Mouse (Mus musculus): Measurements from ENCODE around the gene Tubb4a.

The Tubb4a gene

DNA sequence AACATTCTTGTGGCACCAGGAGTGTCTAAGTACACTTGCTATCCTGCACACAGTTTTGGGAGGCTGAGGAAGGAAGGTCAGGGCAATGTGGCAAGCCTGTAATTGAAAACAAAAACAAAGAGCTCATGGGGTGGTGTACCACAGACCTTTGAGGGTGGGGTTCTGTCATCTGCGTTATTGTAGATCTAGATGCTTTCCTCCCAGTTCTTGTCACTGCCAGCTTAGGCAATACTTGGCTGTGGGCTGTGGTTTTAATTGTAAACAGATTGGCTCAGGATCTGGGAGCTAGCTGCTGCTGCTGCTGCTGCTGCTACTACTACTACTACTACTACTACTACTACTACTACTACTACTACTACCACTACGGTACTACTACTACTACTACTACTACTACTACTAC is 14.7 kb upstream of the Tubb4a start:
- no peak for DNase-seq (ENCODE audit: low spot score in 2 of 2)

- no peak for DNase-seq (ENCODE audit: low spot score in 2 of 2)
These were observed 12.2 kb upstream of the Tubb4a start for GRCm38 (mm10) chr17:57099629-57100325.

GRCm38 (mm10) chr17:57098321-57098720 is 10.7 kb upstream of the Tubb4a start:
- no peak for DNase-seq (ENCODE audit: low spot score in 2 of 2)

- peak; percentile 71 to 83 for DNase-seq (ENCODE audit: low spot score in 2 of 2)
These were observed 9.0 kb upstream of the Tubb4a start for GRCm38 (mm10) chr17:57096623-57096920.

- peak; percentile 42 to 46 for DNase-seq (ENCODE audit: low spot score in 2 of 2)
These were observed 8.5 kb upstream of the Tubb4a start for GRCm38 (mm10) chr17:57095855-57096622.

DNA sequence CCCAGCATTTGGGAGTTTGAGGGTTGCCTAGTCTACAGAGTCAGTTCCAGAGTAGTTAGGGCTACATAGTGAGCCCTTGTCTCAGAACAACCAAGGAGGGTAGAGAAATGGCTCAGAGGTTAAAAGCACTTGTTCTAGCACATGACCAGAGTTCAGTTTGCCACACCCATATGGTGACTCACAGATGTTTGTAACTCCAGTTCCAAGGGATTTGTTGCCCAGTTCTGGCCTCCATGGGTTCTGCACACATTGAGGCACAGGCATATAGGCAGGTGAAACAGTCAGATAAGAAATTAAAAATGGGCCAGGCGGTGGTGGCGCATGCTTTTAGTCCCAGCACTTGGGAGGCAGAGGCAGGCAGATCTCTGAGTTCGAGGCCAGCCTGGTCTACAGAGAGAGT is 6.6 kb upstream of the Tubb4a start:
- no peak for DNase-seq (ENCODE audit: low spot score in 2 of 2)

DNA sequence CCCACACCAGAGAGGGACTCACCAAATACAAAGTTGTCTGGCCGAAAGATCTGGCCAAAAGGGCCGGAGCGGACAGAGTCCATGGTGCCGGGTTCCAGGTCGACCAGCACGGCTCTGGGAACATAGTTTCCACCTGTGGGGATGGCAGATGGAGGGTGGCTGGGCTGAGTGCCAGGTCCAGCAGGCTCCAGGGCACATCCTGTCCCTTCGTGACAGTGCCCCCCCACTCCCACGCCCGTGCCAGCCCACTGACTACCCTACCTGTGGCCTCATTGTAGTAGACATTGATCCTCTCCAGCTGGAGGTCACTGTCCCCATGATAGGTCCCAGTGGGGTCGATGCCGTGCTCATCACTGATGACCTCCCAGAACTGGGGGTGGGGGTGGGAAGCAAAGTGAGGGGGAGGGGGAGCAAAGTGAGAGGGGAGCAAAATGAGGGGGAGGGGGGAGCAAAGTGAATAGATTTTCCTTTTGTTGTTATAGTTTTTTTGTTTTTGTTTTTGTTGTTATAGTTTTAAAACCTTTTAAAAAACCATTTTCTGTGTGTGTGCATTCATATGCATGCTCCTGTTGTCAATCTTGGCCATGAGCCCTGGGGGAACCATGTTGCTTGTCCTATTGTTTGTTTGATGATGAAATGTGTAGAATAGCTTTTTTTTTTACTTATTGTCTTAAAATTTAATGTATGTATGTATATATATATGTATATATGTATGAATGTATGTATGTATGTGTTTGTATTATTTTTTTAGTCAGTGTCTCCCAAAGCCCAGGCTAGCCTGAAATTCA is 1.4 kb downstream of the Tubb4a start:
- DNase-seq (ENCODE audit: low spot score in 2 of 2): no peak

GRCm38 (mm10) chr17:57082481-57082880 is 5.1 kb downstream of the Tubb4a start:
- DNase-seq (ENCODE audit: low spot score in 2 of 2): no peak

DNA sequence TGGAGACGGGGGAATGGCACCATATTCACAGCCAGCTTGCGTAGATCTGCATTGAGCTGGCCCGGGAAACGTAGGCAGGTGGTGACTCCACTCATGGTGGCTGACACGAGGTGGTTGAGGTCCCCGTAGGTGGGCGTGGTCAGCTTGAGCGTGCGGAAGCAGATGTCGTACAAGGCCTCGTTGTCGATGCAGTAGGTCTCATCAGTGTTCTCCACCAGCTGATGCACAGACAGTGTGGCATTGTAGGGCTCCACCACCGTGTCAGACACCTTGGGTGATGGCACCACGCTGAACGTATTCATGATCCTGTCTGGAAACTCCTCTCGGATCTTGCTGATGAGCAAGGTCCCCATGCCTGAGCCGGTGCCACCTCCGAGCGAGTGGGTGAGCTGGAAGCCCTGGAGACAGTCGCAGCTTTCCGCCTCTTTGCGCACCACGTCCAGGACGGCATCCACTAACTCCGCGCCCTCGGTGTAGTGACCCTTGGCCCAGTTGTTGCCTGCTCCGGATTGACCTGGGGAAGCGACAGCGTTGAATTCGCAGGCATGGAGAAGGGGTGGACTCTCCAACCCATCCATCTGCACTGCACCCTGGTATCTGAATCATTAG is 6.2 kb downstream of the Tubb4a start:
- no peak for DNase-seq (ENCODE audit: low spot score in 2 of 2)

DNA sequence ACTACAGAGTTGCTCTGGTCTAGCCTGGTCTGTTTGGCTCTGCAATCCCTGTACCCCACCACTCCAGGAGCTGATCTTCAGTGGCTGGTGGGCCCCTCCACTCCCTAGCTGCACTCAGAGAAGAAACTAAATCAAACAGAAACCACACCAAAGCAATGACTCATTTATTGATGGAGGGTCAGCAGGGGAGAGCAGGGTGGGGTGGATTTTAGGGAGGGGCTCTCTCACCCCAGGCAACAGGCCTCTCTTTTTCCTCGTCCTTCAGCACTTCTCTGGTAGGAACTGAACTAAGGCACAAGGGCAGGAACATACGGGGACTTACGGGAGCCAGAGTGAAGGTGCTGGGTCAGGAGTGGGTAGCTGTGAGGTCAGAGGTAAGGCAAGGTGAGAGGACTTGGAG is 7.7 kb downstream of the Tubb4a start:
- no peak for DNase-seq (ENCODE audit: low spot score in 2 of 2)

DNA sequence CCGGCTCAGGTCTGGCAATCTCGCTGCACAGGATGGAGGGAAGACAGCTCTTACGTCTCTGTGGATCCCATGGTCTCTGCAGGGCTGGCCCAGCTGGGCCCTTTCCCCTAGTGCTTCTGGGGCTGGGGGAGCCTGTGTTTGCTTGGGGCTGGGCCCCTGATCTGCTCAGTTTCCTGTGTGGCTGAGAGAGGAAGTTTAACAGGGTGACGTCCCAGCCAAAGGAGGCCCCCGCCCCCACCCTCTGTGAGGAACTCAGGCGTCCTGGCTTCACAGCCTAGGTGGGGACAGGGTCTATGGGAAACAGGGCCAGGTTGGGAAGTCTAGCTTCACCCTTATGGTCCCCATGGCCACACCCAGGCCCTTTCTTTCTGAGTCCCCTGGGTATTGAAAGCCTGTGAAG is 9.2 kb downstream of the Tubb4a start, which contains the start of gene Dennd1c:
Gene Dennd1c, minus strand, starts transcription at position 179 of the 400 bp plus-strand sequence.
- no peak for DNase-seq (ENCODE audit: low spot score in 2 of 2)

DNA sequence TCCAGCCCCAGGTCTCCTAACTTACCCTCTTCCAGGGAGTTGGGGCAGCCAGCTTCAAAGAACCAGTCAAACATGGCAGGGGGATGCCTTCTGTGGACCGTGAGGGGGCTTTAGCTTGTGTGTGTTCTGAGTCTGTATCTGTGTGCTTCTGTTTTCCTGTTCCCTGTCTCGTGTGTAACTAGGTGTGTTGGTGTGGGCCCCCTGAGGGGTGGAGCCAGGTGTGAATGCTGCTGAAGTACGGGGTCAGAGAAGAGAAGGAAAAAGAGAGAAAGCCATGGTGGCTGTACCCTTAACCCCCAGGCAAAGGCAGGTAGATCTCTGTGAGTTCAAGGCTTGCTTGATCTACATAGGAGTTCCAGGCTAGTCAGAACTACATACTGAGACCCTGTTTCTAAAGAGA is 10.7 kb downstream of the Tubb4a start:
- DNase-seq (ENCODE audit: low spot score in 2 of 2): no peak

GRCm38 (mm10) chr17:57070699-57071098 is 16.9 kb downstream of the Tubb4a start:
- no peak for DNase-seq (ENCODE audit: low spot score in 2 of 2)

- DNase-seq (ENCODE audit: low spot score in 2 of 2): no peak
These were observed 17.3 kb downstream of the Tubb4a start for GRCm38 (mm10) chr17:57070272-57070671.

- DNase-seq (ENCODE audit: low spot score in 2 of 2): no peak
These were observed 20.7 kb downstream of the Tubb4a start for GRCm38 (mm10) chr17:57066908-57067307.

DNA sequence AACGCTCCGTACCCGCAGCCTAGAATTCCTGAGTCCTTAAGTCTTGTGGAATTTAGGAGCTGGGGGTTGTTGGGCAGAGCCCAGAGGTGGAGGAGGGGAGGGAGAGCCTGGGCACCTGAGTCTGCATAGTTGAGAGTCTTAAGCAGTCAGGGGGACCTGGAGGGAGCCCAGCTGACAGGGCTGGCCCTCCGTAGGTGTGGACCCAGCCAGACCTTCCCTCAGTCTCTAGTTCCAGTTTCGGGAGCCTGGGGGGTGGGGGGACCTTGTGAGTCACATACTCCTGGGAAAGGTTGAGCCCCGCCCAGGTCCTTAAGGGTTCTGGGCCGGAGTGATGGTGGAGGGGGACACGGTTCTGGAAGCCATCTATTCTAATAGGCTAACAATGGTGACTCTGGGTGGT is 24.6 kb downstream of the Tubb4a start:
- no peak for DNase-seq (ENCODE audit: low spot score in 2 of 2)

- no peak for DNase-seq (ENCODE audit: low spot score in 2 of 2)
These were observed 25.0 kb downstream of the Tubb4a start for GRCm38 (mm10) chr17:57062548-57062947.

DNA sequence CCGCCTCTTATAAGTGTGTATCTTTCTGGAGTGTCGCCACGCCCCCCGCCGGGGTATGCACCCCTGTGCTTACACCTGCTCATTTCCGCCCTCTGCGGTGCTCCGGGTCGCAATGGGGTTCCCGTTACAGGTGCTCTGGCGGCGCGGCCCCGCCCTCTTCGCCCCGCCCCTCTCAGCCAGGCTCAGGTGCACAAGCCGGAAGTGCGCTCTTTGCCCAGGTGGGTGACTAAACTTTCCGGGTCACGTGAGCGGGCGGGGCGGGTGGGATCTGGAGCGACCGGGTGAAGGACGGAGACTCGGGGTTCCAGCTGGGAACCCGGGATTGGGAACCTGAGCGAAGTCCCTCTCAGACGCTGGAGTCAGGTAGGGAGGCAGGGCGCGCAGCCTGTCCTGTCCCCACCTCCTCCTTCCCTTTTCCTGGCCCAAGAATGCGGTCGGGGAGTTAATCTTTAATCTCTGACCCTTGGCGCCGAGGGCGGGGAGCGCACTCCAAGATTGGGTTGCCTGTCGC is 25.5 kb downstream of the Tubb4a start:
- DNase-seq (ENCODE audit: low spot score in 2 of 2): peak; percentile 37 to 58

DNA sequence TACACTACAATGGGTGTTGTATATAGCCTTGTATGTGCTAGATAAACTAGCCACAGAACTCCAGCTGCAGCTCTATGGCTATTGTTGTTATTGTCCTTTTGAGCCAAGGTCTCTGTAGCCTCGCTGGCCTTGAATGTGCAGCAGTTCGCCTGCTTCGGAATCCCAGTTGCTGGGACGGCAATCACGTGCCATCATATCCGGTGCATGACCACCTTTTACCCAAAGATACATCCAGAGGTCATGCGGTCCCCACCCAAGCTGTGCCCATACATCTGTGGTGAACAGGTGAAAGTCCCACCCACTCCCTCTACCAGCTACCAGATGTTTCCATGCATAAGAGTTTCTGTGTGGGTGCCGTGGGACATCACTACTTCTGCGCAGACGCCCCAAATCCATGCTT is 26.5 kb downstream of the Tubb4a start:
- no peak for DNase-seq (ENCODE audit: low spot score in 2 of 2)

- peak; percentile 94 for DNase-seq (ENCODE audit: low spot score in 2 of 2)
These were observed 27.3 kb downstream of the Tubb4a start for GRCm38 (mm10) chr17:57060231-57060801.

DNA sequence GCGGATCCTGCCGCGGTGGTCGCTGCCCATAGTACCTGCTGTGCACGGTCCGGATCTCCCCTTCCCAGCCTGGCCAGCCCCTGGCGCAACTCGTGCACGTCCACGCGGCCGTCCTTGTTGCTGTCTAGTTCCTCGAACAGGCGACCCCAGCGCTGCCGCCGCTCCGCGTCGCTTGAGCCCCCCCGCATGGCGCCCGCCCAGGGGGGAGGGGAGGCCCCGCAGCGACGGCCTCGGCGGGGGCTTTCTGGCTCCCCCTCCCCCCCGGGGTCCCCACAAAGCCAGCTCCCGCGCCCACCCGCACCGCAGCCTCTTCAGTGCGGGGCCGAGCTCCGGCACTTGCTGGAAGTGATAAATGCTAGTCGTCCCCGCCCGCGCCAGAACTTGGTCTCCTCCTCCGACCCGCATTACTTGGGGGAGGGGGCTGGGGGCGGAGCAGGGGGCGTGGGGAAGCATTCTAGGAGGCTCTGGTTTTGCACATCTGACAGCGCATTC is 28.1 kb downstream of the Tubb4a start, which contains the start of gene Slc25a23:
Gene Slc25a23, minus strand, starts transcription at position 378 of the 492 bp plus-strand sequence.
- peak; percentile 31 to 54 for DNase-seq (ENCODE audit: low spot score in 2 of 2)

All from urinary bladder, postnatal 36 days (tissue).